Mouse (Mus musculus): Measurements from ENCODE around the gene Tas2r102. TPM values are rescaled to one million over a fixed set of nuclear protein-coding genes. Genes with fewer than 3 reads are reported as not detected.

Gene Tas2r102
- polyA plus RNA-seq, 1 experiment from 2014 or later: not detected

Other genes starting within 250 kb of the Tas2r102 start
- gene Prh1, start 192.3 kb upstream of the Tas2r102 start, polyA plus RNA-seq (2014; fragmentation: Nextera tagmentation; extraction: Ambion mirVana): not detected in 2 replicates
- not detected in 2 replicates for gene Prp2, start 166.2 kb upstream of the Tas2r102 start, polyA plus RNA-seq (2014; fragmentation: Nextera tagmentation; extraction: Ambion mirVana)
- not detected in 2 replicates for gene A630073D07Rik, start 110.6 kb upstream of the Tas2r102 start, polyA plus RNA-seq (2014; fragmentation: Nextera tagmentation; extraction: Ambion mirVana)
- not detected in 2 replicates for gene Tas2r120, start 105.2 kb upstream of the Tas2r102 start, polyA plus RNA-seq (2014; fragmentation: Nextera tagmentation; extraction: Ambion mirVana)
- not detected in 2 replicates for gene Tas2r121, start 61.1 kb upstream of the Tas2r102 start, polyA plus RNA-seq (2014; fragmentation: Nextera tagmentation; extraction: Ambion mirVana)
- not detected in 2 replicates for gene Tas2r122, start 50.2 kb upstream of the Tas2r102 start, polyA plus RNA-seq (2014; fragmentation: Nextera tagmentation; extraction: Ambion mirVana)
- gene Tas2r115, start 24.1 kb upstream of the Tas2r102 start, polyA plus RNA-seq (2014; fragmentation: Nextera tagmentation; extraction: Ambion mirVana): not detected in 2 replicates
- gene Tas2r124, start 7.4 kb upstream of the Tas2r102 start, polyA plus RNA-seq (2014; fragmentation: Nextera tagmentation; extraction: Ambion mirVana): not detected in 2 replicates
- not detected in 2 replicates for gene Tas2r136, start 16.0 kb downstream of the Tas2r102 start, polyA plus RNA-seq (2014; fragmentation: Nextera tagmentation; extraction: Ambion mirVana)
- not detected in 2 replicates for gene Tas2r117, start 40.7 kb downstream of the Tas2r102 start, polyA plus RNA-seq (2014; fragmentation: Nextera tagmentation; extraction: Ambion mirVana)
- not detected in 2 replicates for gene Tas2r123, start 85.0 kb downstream of the Tas2r102 start, polyA plus RNA-seq (2014; fragmentation: Nextera tagmentation; extraction: Ambion mirVana)
- not detected in 2 replicates for gene Tas2r116, start 93.3 kb downstream of the Tas2r102 start, polyA plus RNA-seq (2014; fragmentation: Nextera tagmentation; extraction: Ambion mirVana)
- gene Tas2r110, start 105.9 kb downstream of the Tas2r102 start, polyA plus RNA-seq (2014; fragmentation: Nextera tagmentation; extraction: Ambion mirVana): not detected in 2 replicates
- not detected in 2 replicates for gene Tas2r113, start 130.9 kb downstream of the Tas2r102 start, polyA plus RNA-seq (2014; fragmentation: Nextera tagmentation; extraction: Ambion mirVana)
- gene Tas2r125, start 147.5 kb downstream of the Tas2r102 start, polyA plus RNA-seq (2014; fragmentation: Nextera tagmentation; extraction: Ambion mirVana): not detected in 2 replicates
- not detected in 2 replicates for gene Tas2r129, start 189.0 kb downstream of the Tas2r102 start, polyA plus RNA-seq (2014; fragmentation: Nextera tagmentation; extraction: Ambion mirVana)
- gene Tas2r131, start 195.8 kb downstream of the Tas2r102 start, polyA plus RNA-seq (2014; fragmentation: Nextera tagmentation; extraction: Ambion mirVana): not detected in 2 replicates
- not detected in 2 replicates for gene Tas2r109, start 218.8 kb downstream of the Tas2r102 start, polyA plus RNA-seq (2014; fragmentation: Nextera tagmentation; extraction: Ambion mirVana)

All from embryonic facial prominence, embryonic 11.5 days (tissue).